ENCODE assay signal across 16 mouse cellular contexts in the genomic region with DNA sequence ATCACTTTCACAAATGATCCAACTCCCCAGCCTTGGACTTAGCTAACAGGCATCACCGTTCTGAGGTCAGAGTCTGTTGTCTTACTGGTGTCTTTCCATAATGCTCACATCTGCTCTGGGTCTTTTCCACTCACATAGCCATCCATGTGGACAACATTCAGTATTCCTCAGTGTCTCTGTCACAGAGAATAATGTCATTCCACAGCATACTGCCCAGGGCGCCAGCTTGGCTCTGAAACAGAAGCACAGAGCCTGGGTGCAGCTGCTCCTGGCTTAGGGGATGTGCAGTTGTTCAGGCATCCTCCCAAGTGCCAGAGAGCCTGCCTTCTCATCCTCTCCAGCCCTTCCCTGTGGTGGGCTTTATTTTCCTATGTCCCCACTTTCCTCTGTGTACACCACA.
"Had no signal": no experiment of that assay in that cellular context is flagged by ENCODE, and none has a peak within 500 bp of the region (broad histone marks: within the 10 kb centered on the region; RNA-seq: fewer than 3 reads in every experiment).

No protein-coding gene starts in this region.

- H3K27me3 ChIP-seq: limb, embryonic 15.5 days; liver, embryonic 13.5 days had no signal

- H3K9me3 ChIP-seq: limb, embryonic 15.5 days; liver, embryonic 13.5 days had no signal

- H3K9ac ChIP-seq: limb, embryonic 15.5 days; liver, embryonic 13.5 days had no signal

- DNase-seq: kidney, adult 2 months; kidney, postnatal 25 days; layer of hippocampus, postnatal 36 days; liver, embryonic 13.5 days; lung, adult 2 months; lung, postnatal 14 days; lung, postnatal 4 days; midbrain, embryonic 14.5 days; right cerebral cortex, postnatal 25 days; thymus, adult 18-20 months; thymus, postnatal 36 days had no signal

- H3K36me3 ChIP-seq: limb, embryonic 15.5 days; liver, embryonic 13.5 days had no signal

- H3K4me2 ChIP-seq: limb, embryonic 15.5 days; liver, embryonic 13.5 days; midbrain, embryonic 11.5 days had no signal

- H3K4me3 ChIP-seq: left cerebral cortex, adult 2 months; limb, embryonic 15.5 days; liver, embryonic 13.5 days had no signal

- ATAC-seq: intestine, postnatal 0 days had no signal

- H3K27ac ChIP-seq: kidney, postnatal 0 days; left cerebral cortex, adult 2 months; limb, embryonic 15.5 days; liver, embryonic 13.5 days had no signal

- H3K4me1 ChIP-seq: liver, embryonic 13.5 days had no signal
